Mouse (Mus musculus) bone marrow macrophage, adult 2 months (primary cell): ENCODE measurements at regions not wholly inside any gene's neighbourhood (a gene's known extent, or its start where the extent isn't known, plus 50 kb on each side); places are given as distances from the start of the nearest gene placed in this dataset.

Source experiments
- CTCF ChIP-seq: IDR thresholded peaks from 2 replicates; pipeline ENCODE4 v1.5.1; 2012; ENCODE audit warnings: low read depth, mild to moderate bottlenecking, low read length, moderate library complexity
- POLR2A ChIP-seq: IDR thresholded peaks from 2 replicates; pipeline ENCODE4 v1.6.1; 2012; ENCODE audit warnings: mild to moderate bottlenecking, low read depth, low read length, borderline replicate concordance

GRCm38 (mm10) chr6:52417439-52418124 lies 104.3 kb downstream of the Evx1 start:
- TF ChIP-seq CTCF: no peak
- no peak for TF ChIP-seq POLR2A
